Mouse (Mus musculus): ENCODE data around the gene Abraxas2. TPM values are rescaled to one million over a fixed set of nuclear protein-coding genes. Genes with fewer than 3 reads are reported as not detected.

Abraxas2 gene
- polyA plus RNA-seq, 1 experiment: 20.2 TPM

- Histone ChIP-seq H3K27me3 (ENCODE audit: control insufficient read depth, insufficient read depth, insufficient read length) (no peaks in the 10 kb centered on the region), H3ac (ENCODE audit: control insufficient read depth, insufficient read length) (no peak overlapping the region), H3K4me3 (no peak overlapping the region), H3K79me2 (ENCODE audit: control insufficient read depth, insufficient read depth) (no peaks in the 10 kb centered on the region), H3K36me3 (ENCODE audit: control insufficient read depth, insufficient read depth) (peaks cover 6% of the 10 kb centered on the region), H3K4me2 (ENCODE audit: low read depth) (no peak overlapping the region)
- TF ChIP-seq REST (IDR thresholded peaks at IDR 0.05; ENCODE audit: insufficient read depth, insufficient read length) (no peak), SRF (IDR thresholded peaks at IDR 0.05; ENCODE audit: control insufficient read depth, insufficient read length, low read depth) (no peak), E2F4 (IDR thresholded peaks at IDR 0.05; ENCODE audit: insufficient read depth) (no peak), MYOD1 (IDR thresholded peaks at IDR 0.05; ENCODE audit: control insufficient read depth in 1 of 3, insufficient read length in 2 of 3, low read depth in 2 of 3) (no peak), POLR2AphosphoS2 (IDR thresholded peaks at IDR 0.05; ENCODE audit: insufficient read length, low read depth) (no peak), CEBPB (IDR thresholded peaks at IDR 0.05; ENCODE audit: insufficient read depth, poor library complexity, severe bottlenecking) (no peak), MYOG (IDR thresholded peaks at IDR 0.05; ENCODE audit: control insufficient read depth in 1 of 3, insufficient read depth in 1 of 3, insufficient read length in 2 of 3, low read depth in 2 of 3) (no peak), TCF12 (IDR thresholded peaks at IDR 0.05; ENCODE audit: insufficient read depth, poor library complexity, severe bottlenecking) (no peak), USF1 (IDR thresholded peaks at IDR 0.05; ENCODE audit: low read depth) (no peak), MAX (IDR thresholded peaks at IDR 0.05; ENCODE audit: low read depth) (no peak), TCF3 (IDR thresholded peaks at IDR 0.05; ENCODE audit: insufficient read length, low read depth) (no peak), POLR2A (IDR thresholded peaks at IDR 0.05; ENCODE audit: insufficient read length, low read depth) (no peak)
These were observed 29.7 kb downstream of the Abraxas2 start for GRCm38 (mm10) chr7:132888518-132889249.

DNA sequence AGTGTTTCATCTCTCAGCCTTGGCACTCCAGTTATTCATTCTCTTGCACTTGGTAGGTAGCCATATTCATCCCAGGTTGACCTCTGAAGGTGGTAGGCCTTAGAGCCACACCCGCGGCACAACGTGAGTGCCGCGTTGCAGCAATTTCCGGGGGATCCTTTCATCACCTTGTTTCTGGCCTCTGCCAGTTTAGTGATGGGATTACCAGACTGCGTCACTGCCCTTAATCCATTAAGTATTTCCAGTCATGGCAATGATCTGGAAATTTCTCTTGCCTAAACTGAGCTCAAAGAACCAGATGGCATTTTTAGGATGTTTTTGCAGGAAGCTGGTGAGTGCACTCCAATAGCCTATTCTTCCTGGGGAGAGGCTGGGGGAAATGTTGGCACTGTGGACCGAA is 30.7 kb downstream of the Abraxas2 start:
- Histone ChIP-seq H3K79me2 (ENCODE audit: control insufficient read depth, insufficient read depth) (no peaks in the 10 kb centered on the region), H3K27me3 (ENCODE audit: control insufficient read depth, insufficient read depth, insufficient read length) (no peaks in the 10 kb centered on the region), H3K36me3 (ENCODE audit: control insufficient read depth, insufficient read depth) (no peaks in the 10 kb centered on the region), H3ac (ENCODE audit: control insufficient read depth, insufficient read length) (no peak overlapping the region), H3K4me3 (no peak overlapping the region), H3K4me2 (ENCODE audit: low read depth) (no peak overlapping the region)
- no peak for TF ChIP-seq TCF12 (IDR thresholded peaks at IDR 0.05; ENCODE audit: insufficient read depth, poor library complexity, severe bottlenecking)
- no peak for TF ChIP-seq POLR2A (IDR thresholded peaks at IDR 0.05; ENCODE audit: insufficient read length, low read depth)
- TF ChIP-seq MAX (IDR thresholded peaks at IDR 0.05; ENCODE audit: low read depth): no peak
- no peak for TF ChIP-seq MYOG (IDR thresholded peaks at IDR 0.05; ENCODE audit: control insufficient read depth in 1 of 3, insufficient read depth in 1 of 3, insufficient read length in 2 of 3, low read depth in 2 of 3)

DNA sequence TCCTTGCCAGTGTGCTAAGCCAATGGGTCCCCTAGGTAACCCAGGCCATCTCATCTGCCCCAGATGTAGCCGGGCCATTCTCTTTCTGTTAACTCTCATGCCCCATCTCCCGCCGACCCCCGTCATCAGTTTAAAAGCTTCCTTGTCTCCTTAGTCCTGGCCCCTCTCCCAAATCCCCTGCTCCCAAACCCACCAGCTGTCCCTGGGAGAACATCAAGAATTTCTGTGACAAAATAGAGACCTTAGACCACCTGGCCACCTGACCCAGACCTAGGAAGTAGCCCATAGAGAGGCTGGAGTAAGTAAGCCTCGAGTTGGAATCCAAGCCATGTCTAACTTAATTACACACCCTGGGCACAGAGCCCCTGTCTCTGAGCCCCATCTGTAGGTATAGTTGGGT is 31.2 kb downstream of the Abraxas2 start:
- no peaks in the 10 kb centered on the region for H3K36me3 ChIP-seq (ENCODE audit: control insufficient read depth, insufficient read depth)
- H3K4me3 ChIP-seq: no peak overlapping the region
- no peaks in the 10 kb centered on the region for H3K79me2 ChIP-seq (ENCODE audit: control insufficient read depth, insufficient read depth)
- H3ac ChIP-seq (ENCODE audit: control insufficient read depth, insufficient read length): no peak overlapping the region
- no peak overlapping the region for H3K4me2 ChIP-seq (ENCODE audit: low read depth)
- TF ChIP-seq E2F4 (IDR thresholded peaks at IDR 0.05; ENCODE audit: insufficient read depth) (no peak), MYOD1 (IDR thresholded peaks at IDR 0.05; ENCODE audit: control insufficient read depth in 1 of 3, insufficient read length in 2 of 3, low read depth in 2 of 3) (no peak), USF1 (IDR thresholded peaks at IDR 0.05; ENCODE audit: low read depth) (no peak), TCF3 (IDR thresholded peaks at IDR 0.05; ENCODE audit: insufficient read length, low read depth) (no peak), CEBPB (IDR thresholded peaks at IDR 0.05; ENCODE audit: insufficient read depth, poor library complexity, severe bottlenecking) (no peak)
- no peaks in the 10 kb centered on the region for H3K27me3 ChIP-seq (ENCODE audit: control insufficient read depth, insufficient read depth, insufficient read length)

- no peaks in the 10 kb centered on the region for H3K36me3 ChIP-seq (ENCODE audit: control insufficient read depth, insufficient read depth)
- H3K79me2 ChIP-seq (ENCODE audit: control insufficient read depth, insufficient read depth): no peaks in the 10 kb centered on the region
- H3K27me3 ChIP-seq (ENCODE audit: control insufficient read depth, insufficient read depth, insufficient read length): no peaks in the 10 kb centered on the region
- H3K4me2 ChIP-seq (ENCODE audit: low read depth): no peak overlapping the region
- no peak for TF ChIP-seq USF1 (IDR thresholded peaks at IDR 0.05; ENCODE audit: low read depth)
- no peak for TF ChIP-seq MYOD1 (IDR thresholded peaks at IDR 0.05; ENCODE audit: control insufficient read depth in 1 of 3, insufficient read length in 2 of 3, low read depth in 2 of 3)
- TF ChIP-seq SRF (IDR thresholded peaks at IDR 0.05; ENCODE audit: control insufficient read depth, insufficient read length, low read depth): no peak
- no peak for TF ChIP-seq POLR2AphosphoS2 (IDR thresholded peaks at IDR 0.05; ENCODE audit: insufficient read length, low read depth)
- TF ChIP-seq TCF3 (IDR thresholded peaks at IDR 0.05; ENCODE audit: insufficient read length, low read depth): no peak
- TF ChIP-seq CEBPB (IDR thresholded peaks at IDR 0.05; ENCODE audit: insufficient read depth, poor library complexity, severe bottlenecking): no peak
- no peak for TF ChIP-seq E2F4 (IDR thresholded peaks at IDR 0.05; ENCODE audit: insufficient read depth)
- no peak for TF ChIP-seq REST (IDR thresholded peaks at IDR 0.05; ENCODE audit: insufficient read depth, insufficient read length)
- TF ChIP-seq MYOG (IDR thresholded peaks at IDR 0.05; ENCODE audit: control insufficient read depth in 1 of 3, insufficient read depth in 1 of 3, insufficient read length in 2 of 3, low read depth in 2 of 3): no peak
- no peak overlapping the region for H3ac ChIP-seq (ENCODE audit: control insufficient read depth, insufficient read length)
- no peak overlapping the region for H3K4me3 ChIP-seq
These were observed 32.7 kb downstream of the Abraxas2 start for GRCm38 (mm10) chr7:132891561-132892310.

DNA sequence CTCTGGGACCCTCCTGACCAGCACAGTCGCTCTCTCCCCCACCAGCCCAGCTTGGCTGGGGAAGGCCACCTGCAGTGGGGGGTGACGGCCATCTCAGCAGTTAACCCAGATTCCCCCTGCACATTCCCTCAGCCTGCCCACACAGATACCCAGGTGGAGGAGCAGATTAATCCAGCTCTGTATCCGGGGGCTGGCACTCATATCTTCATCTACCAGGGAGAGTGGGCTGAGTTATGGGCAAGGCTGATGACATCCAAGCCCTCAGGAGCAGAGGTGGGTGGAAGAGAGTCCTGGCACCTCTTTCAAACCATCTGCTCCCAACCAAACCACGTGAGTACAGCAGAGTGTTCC is 33.3 kb downstream of the Abraxas2 start:
- H3K4me2 ChIP-seq (ENCODE audit: low read depth): peak overlapping the region; percentile 30
- TF ChIP-seq POLR2AphosphoS2 (IDR thresholded peaks at IDR 0.05; ENCODE audit: insufficient read length, low read depth): no peak
- no peak for TF ChIP-seq CEBPB (IDR thresholded peaks at IDR 0.05; ENCODE audit: insufficient read depth, poor library complexity, severe bottlenecking)
- no peak for TF ChIP-seq E2F4 (IDR thresholded peaks at IDR 0.05; ENCODE audit: insufficient read depth)
- no peak for TF ChIP-seq MAX (IDR thresholded peaks at IDR 0.05; ENCODE audit: low read depth)
- no peak for TF ChIP-seq TCF3 (IDR thresholded peaks at IDR 0.05; ENCODE audit: insufficient read length, low read depth)
- TF ChIP-seq POLR2A (IDR thresholded peaks at IDR 0.05; ENCODE audit: insufficient read length, low read depth): no peak
- TF ChIP-seq REST (IDR thresholded peaks at IDR 0.05; ENCODE audit: insufficient read depth, insufficient read length): no peak
- TF ChIP-seq MYOG (IDR thresholded peaks at IDR 0.05; ENCODE audit: control insufficient read depth in 1 of 3, insufficient read depth in 1 of 3, insufficient read length in 2 of 3, low read depth in 2 of 3): no peak
- no peak for TF ChIP-seq SRF (IDR thresholded peaks at IDR 0.05; ENCODE audit: control insufficient read depth, insufficient read length, low read depth)
- no peak for TF ChIP-seq TCF12 (IDR thresholded peaks at IDR 0.05; ENCODE audit: insufficient read depth, poor library complexity, severe bottlenecking)
- TF ChIP-seq USF1 (IDR thresholded peaks at IDR 0.05; ENCODE audit: low read depth): no peak
- no peak for TF ChIP-seq MYOD1 (IDR thresholded peaks at IDR 0.05; ENCODE audit: control insufficient read depth in 1 of 3, insufficient read length in 2 of 3, low read depth in 2 of 3)
- no peaks in the 10 kb centered on the region for H3K27me3 ChIP-seq (ENCODE audit: control insufficient read depth, insufficient read depth, insufficient read length)
- no peak overlapping the region for H3K4me3 ChIP-seq
- no peaks in the 10 kb centered on the region for H3K36me3 ChIP-seq (ENCODE audit: control insufficient read depth, insufficient read depth)
- no peaks in the 10 kb centered on the region for H3K79me2 ChIP-seq (ENCODE audit: control insufficient read depth, insufficient read depth)
- H3ac ChIP-seq (ENCODE audit: control insufficient read depth, insufficient read length): no peak overlapping the region

Measured in myocyte (in vitro differentiated cells).